Mouse (Mus musculus): Measurements from ENCODE around the gene Zhx3.

GRCm38 (mm10) chr2:160734331-160734730 is 138.5 kb downstream of the Zhx3 start:
- TF ChIP-seq CTCF (IDR thresholded peaks at IDR 0.05; ENCODE audit: extremely low read depth, insufficient read depth, low read length) (no peak), POLR2A (IDR thresholded peaks at IDR 0.05; ENCODE audit: extremely low read depth, insufficient read depth, low read length) (no peak)
